ENCODE assay signal across 7 mouse cellular contexts in the genomic region with DNA sequence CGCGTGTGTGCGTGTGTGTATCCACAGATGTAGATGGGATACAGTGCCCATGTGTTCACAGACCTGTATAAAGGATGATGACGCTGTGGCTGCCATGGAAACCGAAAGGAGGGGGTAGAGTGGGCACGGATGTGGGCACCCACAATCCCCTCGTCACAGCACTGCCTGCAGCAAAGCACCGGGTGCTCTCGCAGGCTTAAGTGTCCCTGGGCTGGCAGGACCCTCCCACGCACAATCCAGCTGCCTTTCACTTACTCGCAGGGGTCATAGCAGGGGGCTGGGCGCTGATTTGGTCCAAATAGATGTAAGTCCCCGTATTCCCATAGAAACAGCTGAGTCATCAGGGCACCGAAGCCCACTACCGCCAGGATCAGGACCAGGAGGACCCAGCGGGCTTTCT. TPM values are rescaled to one million over a fixed set of nuclear protein-coding genes. Genes with fewer than 3 reads are reported as not detected.
A peak's percentile ranks its signal among the peaks of the same experiment; 100 is the strongest.
DNase-seq lines count a peak whose midpoint lies in the region; ATAC-seq and TF ChIP-seq lines count a peak whose summit lies in the region.

No protein-coding gene starts in this region.

- 57% methylated on average over 16 of the region's 16 CpGs for WGBS in hindbrain, embryonic 16.5 days
- 69% methylated on average over 16 of the region's 16 CpGs for WGBS in liver, embryonic 15.5 days (ENCODE audit: insufficient replicate concordance)

- peak overlapping the region; percentile 84 for H3K27ac ChIP-seq in cortical plate, adult 2 months (ENCODE audit: insufficient read depth, low read length)
- no peak overlapping the region for H3K27ac ChIP-seq in hindbrain, embryonic 16.5 days (ENCODE audit: low read depth, low read length)
- peak overlapping the region; percentile 91 for H3K27ac ChIP-seq in liver, embryonic 15.5 days (replicated peaks)
- no peak overlapping the region for H3K27ac ChIP-seq in gastrocnemius, adult 2 months

- intact Hi-C loops in gastrocnemius, adult 2 months (cut with DNase I): no loop called here

- peaks cover 18% of the 10 kb centered on the region for H3K36me3 ChIP-seq in hindbrain, embryonic 16.5 days (ENCODE audit: control insufficient read depth, insufficient read depth, low read length)
- H3K36me3 ChIP-seq in liver, embryonic 15.5 days (replicated peaks): peaks cover 45% of the 10 kb centered on the region

- peak overlapping the region; percentile 75 for H3K4me3 ChIP-seq in cortical plate, adult 2 months (ENCODE audit: insufficient read depth, low read length)
- peak overlapping the region; percentile 61 for H3K4me3 ChIP-seq in hindbrain, embryonic 16.5 days (ENCODE audit: low read length)
- H3K4me3 ChIP-seq in liver, embryonic 15.5 days (replicated peaks): peak overlapping the region; percentile 71
- H3K4me3 ChIP-seq in gastrocnemius, adult 2 months: no peak overlapping the region

- peak overlapping the region; percentile 71 for H3K4me2 ChIP-seq in hindbrain, embryonic 16.5 days (ENCODE audit: low read length)
- peak overlapping the region; percentile 91 for H3K4me2 ChIP-seq in liver, embryonic 15.5 days

- TF ChIP-seq CTCF in cortical plate, adult 2 months (IDR thresholded peaks at IDR 0.05; ENCODE audit: extremely low read depth, insufficient read depth, low read length): no peak
- no peak for TF ChIP-seq CTCF in gastrocnemius, adult 2 months (IDR thresholded peaks at IDR 0.05)

- ATAC-seq in hindbrain, embryonic 16.5 days: peak; percentile 66
- ATAC-seq in liver, embryonic 15.5 days (ENCODE audit: insufficient read depth): no peak

- peak; percentile 36 to 55 for DNase-seq in kidney, postnatal 4 days
- DNase-seq in kidney, adult 18-20 months: no peak
- DNase-seq in right cerebral cortex, adult 2 months (ENCODE audit: low spot score in 2 of 2): peak; percentile 92 to 97
- no peak for DNase-seq in gastrocnemius, adult 2 months

- peak overlapping the region; percentile 50 for H3K9ac ChIP-seq in hindbrain, embryonic 16.5 days (ENCODE audit: low read depth, low read length)
- peak overlapping the region; percentile 81 for H3K9ac ChIP-seq in liver, embryonic 15.5 days

- no peaks in the 10 kb centered on the region for H3K9me3 ChIP-seq in hindbrain, embryonic 16.5 days (ENCODE audit: control insufficient read depth, low read length)
- no peaks in the 10 kb centered on the region for H3K9me3 ChIP-seq in liver, embryonic 15.5 days (replicated peaks)

- peaks cover 6% of the 10 kb centered on the region for H3K4me1 ChIP-seq in cortical plate, adult 2 months (ENCODE audit: control insufficient read depth, insufficient read depth, low read length)
- H3K4me1 ChIP-seq in hindbrain, embryonic 16.5 days (ENCODE audit: control insufficient read depth, insufficient read depth, low read depth, low read length): peaks cover 7% of the 10 kb centered on the region
- H3K4me1 ChIP-seq in liver, embryonic 15.5 days (replicated peaks): peaks cover 84% of the 10 kb centered on the region

- peak; percentile 95 for TF ChIP-seq POLR2A in cortical plate, adult 2 months (IDR thresholded peaks at IDR 0.05; ENCODE audit: extremely low read depth, insufficient read depth, low read length)

- no peaks in the 10 kb centered on the region for H3K27me3 ChIP-seq in hindbrain, embryonic 16.5 days (replicated peaks; ENCODE audit: control insufficient read depth, insufficient read depth, low read length)
- no peaks in the 10 kb centered on the region for H3K27me3 ChIP-seq in liver, embryonic 15.5 days

RNA-seq across cellular contexts. Expression of gene Pld3, which starts 11.6 kb away (rescaled TPM):
- 1,185 and 1,204 TPM in 2 replicates for polyA plus RNA-seq in cortical plate, adult 2 months (2012; rRNA removed)
- 231 and 263 TPM in 2 replicates for polyA plus RNA-seq in hindbrain, embryonic 16.5 days (2015; fragmentation: Nextera tagmentation; extraction: Ambion mirVana)
- 76.3 and 93.4 TPM in 2 replicates for polyA plus RNA-seq in liver, embryonic 15.5 days (2015; fragmentation: Nextera tagmentation; extraction: Ambion mirVana)
- total RNA-seq in gastrocnemius, adult 2 months (2021): 10 to 100 TPM; 14.5 to 17.2 TPM

RNA-seq across cellular contexts. Expression of gene 2310022A10Rik, which starts 11.6 kb away (rescaled TPM):
- polyA plus RNA-seq in cortical plate, adult 2 months (2012; rRNA removed): 32.7 and 33.8 TPM in 2 replicates
- polyA plus RNA-seq in hindbrain, embryonic 16.5 days (2015; fragmentation: Nextera tagmentation; extraction: Ambion mirVana): 33.7 and 35.7 TPM in 2 replicates
- 15.7 and 17.3 TPM in 2 replicates for polyA plus RNA-seq in liver, embryonic 15.5 days (2015; fragmentation: Nextera tagmentation; extraction: Ambion mirVana)
- total RNA-seq in gastrocnemius, adult 2 months (2021): 100 to 1,000 TPM; 107 to 123 TPM

RNA-seq across cellular contexts. Expression of gene Hipk4, which starts 18.4 kb away (rescaled TPM):
- 0.21 and 0.25 TPM in 2 replicates for polyA plus RNA-seq in cortical plate, adult 2 months (2012; rRNA removed)
- 1.4 and 1.5 TPM in 2 replicates for polyA plus RNA-seq in hindbrain, embryonic 16.5 days (2015; fragmentation: Nextera tagmentation; extraction: Ambion mirVana)
- polyA plus RNA-seq in liver, embryonic 15.5 days (2015; fragmentation: Nextera tagmentation; extraction: Ambion mirVana): 0.10 and 0.16 TPM in 2 replicates
- total RNA-seq in gastrocnemius, adult 2 months (2021): under 1 TPM in 1 of 2 experiments, not detected in 1; 0.13 TPM

RNA-seq across cellular contexts. Expression of gene Prx, which starts 42.3 kb away (rescaled TPM):
- 0.29 and 0.47 TPM in 2 replicates for polyA plus RNA-seq in cortical plate, adult 2 months (2012; rRNA removed)
- 1.8 and 1.9 TPM in 2 replicates for polyA plus RNA-seq in hindbrain, embryonic 16.5 days (2015; fragmentation: Nextera tagmentation; extraction: Ambion mirVana)
- polyA plus RNA-seq in liver, embryonic 15.5 days (2015; fragmentation: Nextera tagmentation; extraction: Ambion mirVana): 0.67 and 0.75 TPM in 2 replicates
- 1 to 10 TPM; 3.1 to 4.1 TPM for total RNA-seq in gastrocnemius, adult 2 months (2021)

RNA-seq across cellular contexts. Expression of gene Akt2, which starts 49.9 kb away (rescaled TPM):
- polyA plus RNA-seq in cortical plate, adult 2 months (2012; rRNA removed): 144 and 161 TPM in 2 replicates
- polyA plus RNA-seq in hindbrain, embryonic 16.5 days (2015; fragmentation: Nextera tagmentation; extraction: Ambion mirVana): 63.0 and 72.9 TPM in 2 replicates
- 26.4 and 28.3 TPM in 2 replicates for polyA plus RNA-seq in liver, embryonic 15.5 days (2015; fragmentation: Nextera tagmentation; extraction: Ambion mirVana)
- total RNA-seq in gastrocnemius, adult 2 months (2021): 100 to 1,000 TPM; 194 to 199 TPM

Comparison
In these comparisons a context has a peak if more than half of its experiments do, and no peak if none do; other contexts are left out.
1. DNase-seq: peak in kidney, postnatal 4 days (2 of 2) and right cerebral cortex, adult 2 months (2 of 2); none in kidney, adult 18-20 months (single experiment) and gastrocnemius, adult 2 months (single experiment).
2. H3K27ac ChIP-seq: peak in cortical plate, adult 2 months (single experiment) and liver, embryonic 15.5 days (single experiment); none in hindbrain, embryonic 16.5 days (single experiment) and gastrocnemius, adult 2 months (single experiment).